ENCODE assay signal across 24 mouse cellular contexts in the genomic region with DNA sequence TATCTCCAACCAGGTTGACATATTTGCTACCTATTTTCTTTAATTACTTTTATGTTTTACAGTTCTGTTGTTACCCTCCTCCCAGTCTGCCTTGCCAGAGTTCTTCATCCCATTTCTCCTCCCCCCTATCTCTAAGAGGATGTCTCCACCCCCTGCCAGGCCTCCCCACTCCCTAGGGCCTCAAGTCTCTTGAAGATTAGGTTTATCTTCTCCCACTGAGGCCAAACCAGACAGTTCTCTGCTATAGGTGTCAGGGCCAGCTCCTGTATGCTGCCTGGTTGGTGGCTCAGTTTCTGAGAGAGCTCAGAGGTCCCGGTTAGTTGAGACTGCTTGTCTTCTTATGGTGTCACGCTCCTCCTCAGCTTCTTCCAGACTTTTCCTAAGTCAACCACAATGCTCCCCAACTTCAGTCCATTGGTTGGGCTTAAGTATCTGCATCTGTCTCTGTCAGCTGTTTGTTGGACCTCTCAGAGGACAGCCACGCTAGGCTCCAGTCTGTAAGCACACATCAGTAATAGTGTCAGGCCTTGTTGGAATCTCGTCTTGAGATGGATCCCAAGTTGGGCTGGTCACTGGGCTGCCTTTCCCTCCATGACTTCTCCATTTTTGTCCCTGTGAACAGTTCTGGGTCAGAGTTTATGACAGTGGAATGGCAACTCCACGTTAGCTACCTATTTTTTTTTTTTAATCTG.
DNase-seq lines count a peak whose midpoint lies in the region; ATAC-seq and TF ChIP-seq lines count a peak whose summit lies in the region.
"Had no signal": no experiment of that assay in that cellular context is flagged by ENCODE, and none has a peak within 500 bp of the region (broad histone marks: within the 10 kb centered on the region; RNA-seq: fewer than 3 reads in every experiment).

No protein-coding gene starts in this region.

- H3K27ac ChIP-seq in heart, embryonic 11.5 days (ENCODE audit: low read depth, low read length), result peak overlapping the region; percentile 35; the same call in 1 of the 2 replicates
- H3K27ac ChIP-seq in heart, adult 2 months, result no peak overlapping the region
- H3K27ac ChIP-seq in liver, embryonic 11.5 days (ENCODE audit: low read depth, low read length), result no peak overlapping the region
- no peak overlapping the region for H3K27ac ChIP-seq in liver, embryonic 14.5 days
- H3K27ac ChIP-seq: forebrain, embryonic 10.5 days; forebrain, embryonic 13.5 days; heart, embryonic 10.5 days; hindbrain, embryonic 12.5 days; hindbrain, embryonic 15.5 days had no signal

- ATAC-seq in heart, embryonic 11.5 days (replicated peaks; ENCODE audit: insufficient number of reproducible peaks, low FRiP score, low TSS enrichment), result peak; percentile 89
- peak; percentile 98 for ATAC-seq in liver, embryonic 11.5 days (replicated peaks; ENCODE audit: low FRiP score)
- ATAC-seq in liver, embryonic 14.5 days (ENCODE audit: insufficient read depth), result peak; percentile 84
- ATAC-seq: forebrain, embryonic 13.5 days; forebrain, embryonic 16.5 days had no signal

- no peak overlapping the region for H3K4me2 ChIP-seq in heart, embryonic 11.5 days
- H3K4me2 ChIP-seq in liver, embryonic 11.5 days, result peak overlapping the region; percentile 9; the same call in 1 of the 2 replicates
- no peak overlapping the region; the same call in 1 of the 2 replicates for H3K4me2 ChIP-seq in liver, embryonic 14.5 days (ENCODE audit: low read depth)
- H3K4me2 ChIP-seq: forebrain, embryonic 13.5 days; hindbrain, embryonic 12.5 days; hindbrain, embryonic 15.5 days had no signal

- H3K36me3 ChIP-seq in heart, embryonic 11.5 days (ENCODE audit: control insufficient read depth, insufficient read depth, low read length), result no peaks in the 10 kb centered on the region
- no peaks in the 10 kb centered on the region for H3K36me3 ChIP-seq in heart, adult 2 months (ENCODE audit: control insufficient read depth, insufficient read depth, low read length)
- H3K36me3 ChIP-seq in liver, embryonic 11.5 days (ENCODE audit: control insufficient read depth, insufficient read depth, low read length), result no peaks in the 10 kb centered on the region
- H3K36me3 ChIP-seq in liver, embryonic 14.5 days (replicated peaks; ENCODE audit: control insufficient read depth, insufficient read depth, low read depth), result no peaks in the 10 kb centered on the region
- H3K36me3 ChIP-seq: forebrain, embryonic 10.5 days; G1E; heart, embryonic 10.5 days; hindbrain, embryonic 12.5 days; hindbrain, embryonic 15.5 days had no signal

- no peaks in the 10 kb centered on the region for H3K9me3 ChIP-seq in heart, embryonic 11.5 days (replicated peaks; ENCODE audit: control insufficient read depth, low read length)
- H3K9me3 ChIP-seq in liver, embryonic 11.5 days (ENCODE audit: control insufficient read depth, low read length), result no peaks in the 10 kb centered on the region
- no peaks in the 10 kb centered on the region for H3K9me3 ChIP-seq in liver, embryonic 14.5 days (ENCODE audit: control insufficient read depth, low read length)
- H3K9me3 ChIP-seq: forebrain, embryonic 10.5 days; forebrain, embryonic 13.5 days; G1E; heart, embryonic 10.5 days; hindbrain, embryonic 12.5 days; hindbrain, embryonic 15.5 days had no signal

- no peak for TF ChIP-seq EP300 in heart, adult 2 months (IDR thresholded peaks at IDR 0.05; ENCODE audit: insufficient read depth, low read depth, low read length)
- TF ChIP-seq EP300 in liver, embryonic 14.5 days (IDR thresholded peaks at IDR 0.05; ENCODE audit: low read depth), result no peak

- TF ChIP-seq POLR2A in heart, adult 2 months (IDR thresholded peaks at IDR 0.05; ENCODE audit: insufficient read depth, low read depth, low read length), result no peak

- H3K9ac ChIP-seq in heart, embryonic 11.5 days (ENCODE audit: low read depth, low read length), result no peak overlapping the region
- no peak overlapping the region for H3K9ac ChIP-seq in heart, adult 2 months (ENCODE audit: low read depth, low read length)
- no peak overlapping the region for H3K9ac ChIP-seq in liver, embryonic 11.5 days (ENCODE audit: low read depth, low read length)
- no peak overlapping the region for H3K9ac ChIP-seq in liver, embryonic 14.5 days (replicated peaks)
- H3K9ac ChIP-seq: forebrain, embryonic 13.5 days; hindbrain, embryonic 12.5 days; hindbrain, embryonic 15.5 days had no signal

- H3K4me1 ChIP-seq in heart, embryonic 11.5 days (ENCODE audit: control insufficient read depth, insufficient read depth, low read length), result no peaks in the 10 kb centered on the region
- no peaks in the 10 kb centered on the region for H3K4me1 ChIP-seq in heart, adult 2 months (ENCODE audit: control insufficient read depth, insufficient read depth, low read length)
- H3K4me1 ChIP-seq in liver, embryonic 11.5 days (replicated peaks; ENCODE audit: control insufficient read depth, insufficient read depth, low read length), result no peaks in the 10 kb centered on the region
- no peaks in the 10 kb centered on the region for H3K4me1 ChIP-seq in liver, embryonic 14.5 days (replicated peaks; ENCODE audit: control insufficient read depth in 2 of 2, insufficient read depth in 2 of 2, low read length in 1 of 2)
- H3K4me1 ChIP-seq: forebrain, embryonic 10.5 days; forebrain, embryonic 13.5 days; hindbrain, embryonic 12.5 days; hindbrain, embryonic 15.5 days had no signal

- TF ChIP-seq CTCF in heart, adult 2 months (IDR thresholded peaks at IDR 0.05), result no peak
- no peak for TF ChIP-seq CTCF in liver, embryonic 14.5 days (IDR thresholded peaks at IDR 0.05; ENCODE audit: low read depth)

- DNase-seq in heart, adult 2 months, result no peak
- DNase-seq in liver, embryonic 11.5 days (ENCODE audit: low spot score), result no peak
- DNase-seq in liver, embryonic 14.5 days (ENCODE audit: low read depth in 3 of 3, low spot score in 3 of 3), result no peak
- DNase-seq in ovary, postnatal 14 days (ENCODE audit: low spot score), result no peak
- no peak for DNase-seq in urinary bladder, postnatal 36 days (ENCODE audit: low spot score in 2 of 2)
- no peak for DNase-seq in embryo, embryonic 11 days
- DNase-seq: adrenal gland, adult 2 months; adrenal gland, postnatal 14 days; B cell, adult 2 months; cerebellum, adult 11-12 months; cerebellum, adult 8-10 months; cerebellum, postnatal 10 days; cerebellum, postnatal 36 days; gastrocnemius, postnatal 10 days; gastrocnemius, postnatal 36 days had no signal

- intact Hi-C loops in heart, adult 2 months (cut with DNase I), result no loop called here

- no peaks in the 10 kb centered on the region for H3K79me2 ChIP-seq in heart, adult 2 months (replicated peaks; ENCODE audit: control insufficient read depth, insufficient read depth, low read length)

- no peaks in the 10 kb centered on the region for H3K27me3 ChIP-seq in heart, embryonic 11.5 days (ENCODE audit: control insufficient read depth, insufficient read depth, low read length)
- no peaks in the 10 kb centered on the region for H3K27me3 ChIP-seq in heart, adult 2 months (ENCODE audit: control insufficient read depth, insufficient read depth, low read length)
- no peaks in the 10 kb centered on the region for H3K27me3 ChIP-seq in liver, embryonic 11.5 days (replicated peaks; ENCODE audit: control insufficient read depth, insufficient read depth, low read length)
- H3K27me3 ChIP-seq in liver, embryonic 14.5 days (ENCODE audit: control insufficient read depth, insufficient read depth, low read length), result no peaks in the 10 kb centered on the region
- H3K27me3 ChIP-seq: CH12.LX; forebrain, embryonic 13.5 days; hindbrain, embryonic 12.5 days; hindbrain, embryonic 15.5 days had no signal

- 44% methylated on average over 5 of the region's 5 CpGs for WGBS in heart, embryonic 11.5 days (ENCODE audit: insufficient replicate concordance)
- WGBS in heart, adult 2 months, result 58% methylated on average over 5 of the region's 5 CpGs
- 65% methylated on average over 5 of the region's 5 CpGs for WGBS in liver, embryonic 11.5 days
- 41% methylated on average over 5 of the region's 5 CpGs for WGBS in liver, embryonic 14.5 days (ENCODE audit: insufficient replicate concordance)

- no peak overlapping the region for H3K4me3 ChIP-seq in heart, embryonic 11.5 days (ENCODE audit: low read depth, low read length)
- H3K4me3 ChIP-seq in heart, adult 2 months, result no peak overlapping the region
- no peak overlapping the region for H3K4me3 ChIP-seq in liver, embryonic 11.5 days (ENCODE audit: low read depth, low read length)
- H3K4me3 ChIP-seq in liver, embryonic 14.5 days (ENCODE audit: insufficient read depth in 1 of 2, low read depth in 2 of 2, low read length in 2 of 2), result no peak overlapping the region
- H3K4me3 ChIP-seq: forebrain, embryonic 10.5 days; forebrain, embryonic 13.5 days; heart, embryonic 10.5 days; hindbrain, embryonic 12.5 days; hindbrain, embryonic 15.5 days had no signal
